Mouse (Mus musculus): ENCODE data around the gene Sept5. TPM values are rescaled to one million over a fixed set of nuclear protein-coding genes. Genes with fewer than 3 reads are reported as not detected.

The Sept5 gene
- 10 to 100 TPM; 14.2 to 24.3 TPM for total RNA-seq (2021)
- long read RNA-seq, experiment 1, partial matches to known transcripts: 0 of 2 reads
- long read RNA-seq, experiment 1, other reads (novel, unspliced or antisense): 1 of 2 reads
- long read RNA-seq, experiment 2, partial matches to known transcripts: 0 of 1 reads
- long read RNA-seq, experiment 2, other reads (novel, unspliced or antisense): 0 of 1 reads

DNA sequence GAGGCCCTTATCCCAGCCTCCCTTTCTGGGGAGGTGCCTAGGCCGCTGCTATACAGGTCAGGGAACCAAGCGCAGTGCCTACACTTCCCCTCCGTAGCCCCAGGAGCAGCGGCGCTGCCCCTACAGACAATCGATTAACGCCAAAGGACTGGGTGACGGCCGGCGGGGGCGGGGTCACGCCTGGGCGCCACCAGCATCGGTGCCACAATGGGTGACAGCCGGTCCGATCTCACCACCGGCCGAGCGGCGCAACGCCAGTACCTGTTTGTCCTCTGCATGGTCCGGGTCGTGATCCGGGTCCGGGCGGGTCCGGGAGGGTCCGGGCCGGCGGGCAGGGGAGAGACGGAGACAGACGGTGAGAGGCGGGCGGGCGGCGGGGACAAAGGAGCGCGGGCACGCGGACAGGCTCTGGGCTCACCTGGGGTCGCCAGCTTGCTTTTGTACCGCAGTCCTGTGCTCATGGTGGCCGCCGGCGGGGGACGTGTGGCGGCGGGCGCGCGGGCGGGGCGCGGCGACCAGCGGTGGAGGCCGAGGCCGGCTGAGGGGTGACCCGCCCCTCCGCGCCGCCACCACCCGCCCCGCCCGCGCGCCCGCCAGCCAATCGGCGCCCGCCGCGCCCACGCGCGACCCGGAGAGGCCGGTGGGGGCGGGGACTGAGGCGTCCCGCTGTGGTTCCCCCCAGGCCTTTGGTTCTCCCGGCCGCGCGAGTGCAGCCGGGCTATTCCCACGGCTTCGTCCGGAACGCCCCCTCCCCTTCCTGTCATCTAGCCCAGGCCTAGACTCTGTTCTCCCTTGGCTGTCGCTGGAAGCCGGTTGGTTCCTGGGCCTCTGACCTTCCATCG lies at the start of gene Sept5:
Gene Sept5, minus strand, starts transcription at position 565 of the 842 bp plus-strand sequence.
- DNase-seq: peak; percentile 81

DNA sequence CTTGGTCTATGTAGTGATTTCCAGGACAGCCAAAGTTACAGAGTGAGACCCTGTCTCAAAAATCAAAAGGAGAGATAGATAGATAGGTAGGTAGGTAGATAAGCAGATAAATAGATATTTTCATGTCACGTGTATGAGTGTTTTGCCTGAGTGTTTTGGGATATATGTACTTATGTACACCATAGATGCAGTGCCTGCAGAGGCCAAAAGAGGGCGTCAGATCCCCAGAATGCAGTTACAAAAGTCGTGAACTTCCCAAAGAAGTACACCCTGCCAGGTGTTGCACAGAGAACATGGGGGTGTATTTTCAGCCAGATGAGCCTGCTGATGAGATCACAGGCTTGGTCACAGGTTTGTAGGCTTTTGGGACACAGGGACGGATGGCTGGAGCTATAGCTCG lies 49.4 kb upstream of the Sept5 start:
- no peak for DNase-seq

DNA sequence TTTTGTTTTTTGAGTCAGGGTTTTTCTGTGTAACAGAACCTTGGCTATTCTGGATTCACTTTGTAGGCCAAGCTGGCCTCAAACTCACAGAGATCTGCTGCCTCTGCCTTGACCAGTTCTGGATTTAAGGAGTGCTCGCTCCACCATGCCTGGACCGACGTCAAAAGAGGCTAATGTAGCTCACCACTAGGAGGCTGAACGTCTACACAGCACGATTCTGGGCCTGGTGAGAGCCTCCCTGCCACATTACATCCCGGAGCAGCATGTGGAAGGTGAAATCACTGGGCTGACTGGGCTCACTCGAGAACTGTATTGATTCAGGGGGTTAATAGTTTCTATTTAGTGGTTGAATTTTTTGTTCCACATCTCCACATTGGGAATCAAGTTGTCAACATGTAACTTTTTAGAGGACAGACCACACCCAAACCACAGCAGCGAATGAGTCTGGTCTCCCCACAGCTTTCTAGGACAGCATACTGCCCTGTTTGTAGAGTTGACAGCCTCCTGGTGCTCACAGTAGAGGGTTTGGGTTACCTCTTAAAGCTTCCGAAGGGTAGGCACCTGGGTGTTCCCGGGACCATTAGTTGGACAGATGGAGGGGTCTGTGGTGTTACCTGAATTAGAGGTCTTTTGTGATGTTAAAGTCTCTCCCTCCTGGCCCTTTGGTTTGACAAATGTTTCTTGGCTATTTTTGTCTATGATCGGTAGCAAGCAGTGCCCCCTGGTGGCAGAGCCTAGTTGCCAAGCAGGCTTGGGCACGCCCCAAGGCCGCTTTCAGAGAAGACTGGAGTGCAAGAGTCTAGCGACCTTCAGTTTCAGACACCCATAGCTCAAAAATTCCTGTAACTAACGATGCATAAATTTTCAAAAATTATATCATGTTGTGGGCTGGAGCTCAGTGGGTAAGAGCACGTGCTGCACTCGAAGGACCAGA lies 48.3 kb upstream of the Sept5 start:
- DNase-seq: peak; percentile 91

DNA sequence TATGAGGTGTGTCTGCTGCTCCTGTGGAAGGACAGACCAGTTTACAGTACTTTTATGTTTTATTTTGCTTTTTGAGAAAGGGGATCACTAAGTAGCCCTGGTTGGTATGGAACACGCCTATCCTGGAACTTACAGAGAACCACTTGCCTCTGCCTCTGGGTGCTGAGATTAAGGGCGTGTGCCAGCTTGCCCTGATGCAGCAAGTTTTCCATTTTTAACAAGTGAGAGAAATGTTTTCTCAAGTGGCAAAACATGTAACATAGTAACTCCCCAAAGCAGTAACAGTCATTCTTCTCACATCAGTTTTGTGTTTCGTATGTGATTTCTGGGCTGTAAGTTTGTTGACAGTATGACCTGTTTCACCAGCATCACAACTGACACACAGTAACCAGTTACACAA lies 43.3 kb upstream of the Sept5 start:
- DNase-seq: no peak

DNA sequence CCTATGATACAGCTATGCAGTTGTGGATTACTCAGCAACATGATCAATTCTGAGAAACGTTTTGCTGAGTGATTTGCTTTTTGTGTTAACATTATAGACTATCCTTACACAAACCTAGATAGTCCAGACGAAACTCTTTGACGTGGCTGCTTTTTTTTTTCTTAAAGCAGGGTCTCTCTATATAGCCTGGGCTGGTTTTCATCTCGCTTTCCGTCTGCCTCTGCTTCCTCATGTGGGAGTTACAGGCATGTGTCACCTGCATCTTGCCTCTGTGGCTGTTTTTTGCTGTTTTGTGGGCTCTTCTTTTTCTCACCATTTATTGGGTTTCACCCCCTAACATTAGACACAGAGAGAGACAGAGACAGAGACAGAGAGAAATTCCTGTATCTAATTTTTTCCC lies 42.3 kb upstream of the Sept5 start:
- DNase-seq: no peak

DNA sequence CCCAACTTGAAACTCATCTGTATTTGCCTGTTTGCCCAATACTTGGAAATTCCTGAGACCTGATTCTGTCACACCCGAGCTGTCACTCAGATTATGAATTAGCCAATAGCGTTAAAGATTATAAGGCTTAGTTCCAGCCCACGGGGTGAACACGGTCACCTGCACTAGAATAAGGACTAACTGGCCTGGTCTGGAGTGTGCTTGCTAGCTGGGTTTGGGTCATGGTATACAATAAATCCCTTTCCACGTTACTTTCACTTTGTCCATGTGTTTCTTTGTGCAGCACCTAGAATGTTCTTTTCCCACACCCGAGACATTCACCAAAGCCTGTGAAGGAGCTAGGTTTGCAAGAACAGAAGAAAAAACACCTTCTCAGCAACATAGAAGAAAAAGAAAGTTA lies 40.2 kb upstream of the Sept5 start:
- DNase-seq: no peak

DNA sequence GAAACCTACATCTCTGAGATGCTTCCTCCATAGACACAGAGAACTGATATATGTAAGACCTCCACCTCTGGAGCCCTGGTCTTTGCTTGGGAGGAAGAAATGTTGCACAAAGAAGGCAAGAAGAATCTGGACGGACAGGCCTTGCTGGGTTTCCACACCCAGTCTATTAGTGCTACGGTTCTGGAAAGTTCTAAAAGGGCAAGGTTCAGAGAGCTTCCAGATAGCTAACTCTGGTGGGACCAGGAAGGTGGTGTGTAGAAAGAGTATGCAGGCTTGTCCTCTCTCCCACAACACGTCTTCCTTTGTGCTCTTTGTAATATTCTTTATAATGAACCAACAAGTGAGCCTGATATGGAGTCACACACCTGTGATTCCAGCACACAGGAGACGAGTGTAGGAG lies 28.8 kb upstream of the Sept5 start:
- no peak for DNase-seq

DNA sequence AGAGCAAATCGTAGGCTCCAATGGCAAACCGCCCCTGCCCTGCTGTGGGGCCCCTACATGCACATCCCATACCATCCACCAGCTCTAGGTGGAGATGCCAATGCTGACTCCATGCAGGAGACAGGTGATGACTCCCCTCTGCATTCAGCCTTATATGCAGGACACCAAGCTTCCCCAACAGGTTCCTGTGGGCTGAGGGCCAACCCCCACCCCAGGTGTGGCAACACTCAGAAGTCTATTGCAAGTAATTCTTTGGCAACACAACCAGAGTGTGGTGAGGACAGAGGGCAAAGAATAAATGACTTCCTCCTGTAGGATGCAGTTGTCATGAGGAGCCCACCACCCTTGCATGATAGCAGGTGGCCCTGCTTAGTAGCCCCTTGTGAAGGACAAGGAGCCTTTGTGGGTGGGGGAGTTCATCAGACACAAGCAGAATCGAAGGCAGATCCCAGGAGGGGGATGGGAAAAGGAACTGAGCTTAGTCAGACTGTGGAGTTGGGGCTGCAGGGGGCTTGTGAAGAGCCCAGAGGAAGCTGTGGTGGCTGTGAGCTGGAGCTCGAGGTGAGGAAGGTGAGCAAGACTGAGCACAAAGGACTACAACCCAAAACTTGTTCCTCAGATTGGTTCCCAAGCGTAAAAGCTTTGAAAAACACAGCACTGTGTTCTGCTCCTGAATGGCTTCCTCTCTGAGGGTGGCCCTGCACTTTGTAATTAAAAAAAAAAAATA lies 25.8 kb upstream of the Sept5 start:
- no peak for DNase-seq

DNA sequence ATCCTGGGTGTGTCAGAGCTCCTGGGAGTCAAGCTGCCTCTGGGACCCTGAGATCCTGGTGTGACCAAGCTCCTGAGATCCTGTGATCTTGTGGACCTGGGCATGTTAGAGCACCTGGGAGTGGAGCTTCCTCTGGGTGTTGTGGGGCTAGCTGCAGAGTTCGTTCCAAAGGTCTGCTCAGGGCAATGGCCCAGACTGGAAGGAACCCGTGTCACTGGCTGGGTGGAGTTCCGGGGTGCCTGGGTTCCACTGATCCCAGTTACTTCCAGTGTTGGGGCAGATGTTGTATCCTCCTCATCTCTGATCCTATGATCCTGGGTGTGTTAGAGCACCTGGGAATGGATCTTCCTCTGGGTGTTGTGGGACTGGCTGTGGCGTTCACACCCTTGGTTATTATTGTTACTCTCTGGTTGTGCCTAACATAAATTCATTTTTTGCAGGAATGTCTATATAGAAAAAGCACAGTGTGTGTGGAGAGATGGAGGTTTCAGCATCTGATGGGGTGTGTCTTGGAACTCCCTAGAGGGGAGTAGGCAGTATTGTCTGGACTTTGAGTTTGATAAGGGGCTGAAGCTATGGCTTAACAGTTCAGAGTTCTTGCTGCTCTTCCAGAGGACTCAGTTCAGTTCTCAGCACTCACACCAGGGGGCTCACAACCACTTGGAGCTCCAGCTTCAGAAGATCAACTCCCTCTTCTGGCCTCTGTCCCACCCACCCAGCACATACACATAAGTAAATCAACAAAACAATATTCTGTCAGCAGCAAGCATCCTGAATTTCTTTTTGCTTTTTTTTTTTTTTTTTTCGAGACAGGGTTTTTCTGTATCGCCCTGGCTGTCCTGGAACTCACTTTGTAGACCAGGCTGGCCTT lies 23.8 kb upstream of the Sept5 start:
- DNase-seq: no peak

DNA sequence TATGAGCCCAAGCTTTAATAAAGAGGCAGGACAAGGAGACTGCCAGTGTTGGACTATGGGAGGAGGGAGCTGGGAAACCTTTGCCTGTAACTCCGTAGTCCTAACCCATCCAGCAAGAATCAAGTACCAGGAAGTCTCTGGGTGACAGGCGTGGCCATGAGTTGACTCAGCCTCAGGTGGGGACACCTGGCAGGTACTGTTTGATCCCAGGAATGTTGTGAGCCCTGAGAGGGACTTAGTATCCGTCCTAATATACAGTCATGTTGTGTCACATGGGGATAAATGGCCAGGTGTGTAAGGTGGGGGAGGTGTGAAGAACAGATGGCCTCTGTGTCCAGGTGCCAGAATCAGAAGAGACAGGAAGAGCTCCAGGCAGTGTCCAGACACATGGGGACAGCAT lies 19.4 kb upstream of the Sept5 start:
- no peak for DNase-seq

DNA sequence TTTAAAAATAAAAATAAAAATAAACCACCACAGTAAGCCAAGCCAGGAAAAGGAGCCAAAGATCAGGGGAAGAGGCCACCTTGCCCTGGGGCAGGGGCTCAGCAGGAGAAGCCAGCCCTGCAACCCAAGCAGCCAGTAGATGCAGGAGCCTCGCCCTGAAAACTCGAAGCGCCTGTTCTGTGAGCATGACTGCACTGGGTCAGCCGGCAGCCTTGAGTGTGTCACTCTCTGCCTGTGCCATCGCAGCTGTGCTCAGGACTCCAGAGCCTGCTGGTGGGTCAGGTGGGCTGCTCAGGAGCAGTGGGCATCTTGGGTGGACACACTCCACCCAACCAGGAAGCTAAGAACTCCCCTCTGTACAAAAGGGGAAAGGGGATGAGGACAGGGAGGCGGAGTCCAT lies 15.6 kb upstream of the Sept5 start:
- no peak for DNase-seq

DNA sequence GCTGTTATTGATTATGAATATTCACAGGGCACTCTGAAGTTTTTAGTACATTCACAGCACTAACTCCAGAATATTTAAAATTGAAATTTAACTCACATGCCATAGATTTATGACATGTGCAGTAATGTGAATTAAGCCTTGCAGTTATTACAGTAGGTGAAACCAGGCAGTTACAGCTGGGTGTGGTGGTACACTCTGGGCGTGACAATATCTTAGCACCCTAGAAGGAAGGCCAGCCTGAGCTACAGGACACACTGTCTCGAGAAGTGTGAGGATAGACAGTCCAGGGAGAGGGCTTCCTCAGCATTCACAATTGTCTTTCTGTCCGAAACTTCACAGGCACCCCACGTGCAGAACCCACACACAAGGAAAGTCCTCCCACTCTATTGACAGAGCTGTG lies 14.7 kb upstream of the Sept5 start:
- DNase-seq: no peak

DNA sequence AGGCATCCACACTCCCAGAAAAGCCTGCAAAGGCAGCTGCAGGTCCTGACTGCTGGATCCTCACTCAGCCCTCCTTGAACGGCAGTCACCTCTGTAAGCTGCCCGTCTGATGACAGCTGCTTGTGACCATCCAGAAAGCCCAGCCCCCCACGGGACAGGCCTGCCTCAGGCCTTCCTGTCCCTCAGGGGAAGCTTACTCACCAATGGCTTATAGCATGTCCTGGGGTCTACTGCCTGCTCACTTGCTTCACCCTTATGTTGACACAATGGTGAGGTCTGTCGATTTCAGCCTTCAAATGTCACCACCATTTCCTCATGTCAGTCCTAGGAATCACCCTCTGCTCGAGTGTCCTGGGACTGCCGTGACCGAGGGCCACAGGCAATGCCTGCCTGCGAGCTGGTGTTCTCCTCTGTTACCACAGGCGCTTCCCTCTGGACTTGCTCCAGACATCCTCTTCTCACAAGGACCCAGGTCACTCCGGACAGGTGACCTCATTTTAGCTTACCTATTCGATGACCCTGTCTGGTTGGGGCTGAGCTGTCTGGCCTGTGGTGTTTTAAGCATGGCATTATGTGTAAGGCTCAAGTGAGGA lies 13.7 kb upstream of the Sept5 start:
- no peak for DNase-seq

DNA sequence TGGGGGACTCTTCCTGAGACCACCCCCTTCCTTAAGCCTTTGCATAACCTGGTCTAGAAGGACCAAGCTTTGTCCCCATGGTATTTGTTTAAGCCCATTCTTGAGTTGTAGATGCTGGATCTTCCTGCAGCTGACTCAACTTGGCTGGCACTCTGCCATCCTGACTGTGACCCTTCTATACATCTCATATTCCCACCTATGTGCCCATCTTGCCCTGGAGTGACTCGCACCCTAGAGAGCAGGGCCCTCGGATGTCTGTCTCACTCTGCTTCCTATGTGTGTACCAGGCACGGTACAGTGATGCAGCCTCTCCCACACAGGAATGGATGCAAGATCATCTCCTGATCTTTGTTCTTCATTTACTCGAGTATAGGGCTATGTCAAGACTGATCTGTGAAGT lies 13.1 kb upstream of the Sept5 start:
- DNase-seq: no peak

DNA sequence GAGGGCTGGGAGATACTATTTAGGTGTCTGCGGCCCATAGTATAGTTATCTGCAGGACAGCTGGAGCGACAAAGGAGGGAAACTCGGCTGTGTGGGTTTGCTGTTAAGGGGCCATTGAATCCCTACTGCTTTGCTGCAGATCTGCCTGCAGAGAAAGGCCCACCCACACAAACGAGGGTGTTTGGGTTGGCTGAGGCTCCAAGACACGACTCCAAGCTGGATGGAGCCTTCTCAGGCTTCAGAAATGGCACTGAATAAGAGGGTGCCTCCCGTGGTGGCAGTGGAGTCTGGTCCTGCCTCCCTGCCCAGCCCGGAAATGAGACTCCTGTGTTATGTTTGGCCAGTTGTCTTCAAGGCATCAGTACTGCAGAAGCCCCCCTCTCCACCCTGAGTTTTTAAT lies 12.5 kb upstream of the Sept5 start:
- DNase-seq: no peak

DNA sequence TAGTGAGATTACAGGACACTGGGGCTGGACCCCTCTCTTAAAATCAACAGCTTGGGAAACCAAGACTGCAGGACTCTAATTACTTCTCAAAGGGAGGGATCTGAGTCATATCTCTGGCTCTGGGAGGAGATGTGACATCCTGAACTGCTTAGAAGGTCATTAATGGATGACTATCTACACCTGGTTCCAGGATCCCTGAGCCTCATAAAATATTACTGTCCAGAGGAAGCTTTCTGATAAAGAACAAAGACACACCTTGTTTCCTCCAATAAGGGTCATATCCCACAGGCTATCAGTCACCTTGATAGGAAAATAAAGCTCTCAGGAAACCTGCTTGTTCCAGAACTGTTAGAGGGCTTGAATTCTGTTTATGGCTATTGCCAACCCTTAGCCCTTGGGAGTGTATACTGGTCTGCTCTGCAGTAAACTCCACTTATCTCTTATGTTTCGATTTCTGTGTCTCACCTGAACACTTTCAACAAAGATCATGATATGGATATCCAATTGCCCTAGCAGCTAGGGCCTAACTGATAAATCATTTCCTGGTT lies 9.7 kb upstream of the Sept5 start:
- no peak for DNase-seq

DNA sequence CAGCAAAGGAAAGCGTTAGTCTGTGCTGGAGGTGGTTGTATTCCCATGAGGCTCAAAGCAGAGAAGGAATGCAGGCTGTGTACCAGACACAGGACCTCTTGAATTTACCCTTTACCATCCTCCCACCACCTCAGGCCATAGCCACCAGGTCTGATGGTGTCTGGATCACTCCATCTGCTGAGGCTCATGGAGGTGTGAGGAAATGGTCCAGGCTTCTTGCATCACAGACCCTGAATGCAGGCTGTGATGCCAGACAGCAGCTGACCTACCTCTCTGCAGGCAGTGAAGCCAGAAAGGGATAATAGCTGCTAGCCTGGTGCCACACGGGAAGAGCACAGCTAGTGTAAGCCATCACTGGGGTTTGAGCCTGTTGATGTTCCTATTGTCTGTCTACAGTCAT lies 8.6 kb upstream of the Sept5 start:
- DNase-seq: no peak

DNA sequence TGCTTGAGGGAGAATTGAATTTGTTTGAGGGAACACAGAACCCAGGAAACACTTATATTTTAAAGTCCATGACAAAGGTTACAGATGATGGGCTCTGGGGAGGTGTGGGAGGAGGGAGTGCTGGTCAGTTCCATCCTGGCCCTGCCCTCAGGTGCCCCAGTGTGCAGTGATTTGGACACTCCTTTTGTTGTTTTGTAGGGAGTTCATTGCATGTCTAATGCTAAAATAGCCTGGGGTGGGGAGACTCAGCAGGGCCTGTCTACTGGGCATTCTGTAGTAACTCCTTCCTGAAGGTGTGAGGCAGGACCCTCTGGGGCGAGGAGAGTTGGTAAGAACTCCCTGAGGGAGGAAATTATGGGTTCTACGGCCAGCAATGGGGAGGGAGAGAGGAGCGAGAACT lies 7.0 kb upstream of the Sept5 start:
- DNase-seq: no peak

DNA sequence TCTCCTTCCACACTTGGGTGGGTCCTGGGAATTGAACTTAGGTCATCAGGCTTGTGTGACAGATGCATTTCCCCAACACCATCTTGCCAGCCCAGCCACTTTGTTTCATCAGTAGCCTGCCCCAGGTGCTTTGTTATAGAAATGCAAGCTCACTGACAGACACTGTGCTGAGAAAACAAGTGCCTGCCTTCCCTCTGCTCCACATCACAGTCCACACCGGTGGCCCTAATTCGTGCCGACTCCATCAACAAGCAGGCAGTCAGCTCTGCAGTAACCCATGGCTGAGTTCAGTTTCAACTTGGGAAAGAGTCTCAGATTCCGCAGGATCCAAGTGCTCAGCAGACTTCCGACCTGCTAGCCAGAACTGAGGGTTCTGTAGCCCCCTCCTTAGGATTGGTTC lies 6.6 kb upstream of the Sept5 start:
- DNase-seq: no peak

DNA sequence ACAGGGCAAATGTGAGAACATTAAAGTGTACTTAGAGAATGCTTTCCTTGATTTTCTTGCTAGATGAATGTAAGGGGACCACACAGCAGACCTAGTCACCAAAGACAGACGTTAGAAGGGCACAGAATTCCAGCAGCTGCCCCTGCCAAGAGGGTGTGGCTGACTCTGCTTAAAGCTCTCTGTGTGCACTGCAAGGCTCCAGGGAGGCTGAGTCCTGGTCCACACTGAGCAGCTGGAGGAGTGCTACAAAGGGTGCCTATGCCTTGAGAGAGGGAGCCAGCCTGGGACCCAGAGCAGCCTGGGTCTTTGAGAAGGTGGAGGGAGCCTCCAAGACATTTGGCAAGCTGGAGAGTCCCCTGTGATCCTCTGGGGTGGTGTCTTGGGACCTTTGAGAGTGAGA lies 3.6 kb upstream of the Sept5 start:
- DNase-seq: no peak

DNA sequence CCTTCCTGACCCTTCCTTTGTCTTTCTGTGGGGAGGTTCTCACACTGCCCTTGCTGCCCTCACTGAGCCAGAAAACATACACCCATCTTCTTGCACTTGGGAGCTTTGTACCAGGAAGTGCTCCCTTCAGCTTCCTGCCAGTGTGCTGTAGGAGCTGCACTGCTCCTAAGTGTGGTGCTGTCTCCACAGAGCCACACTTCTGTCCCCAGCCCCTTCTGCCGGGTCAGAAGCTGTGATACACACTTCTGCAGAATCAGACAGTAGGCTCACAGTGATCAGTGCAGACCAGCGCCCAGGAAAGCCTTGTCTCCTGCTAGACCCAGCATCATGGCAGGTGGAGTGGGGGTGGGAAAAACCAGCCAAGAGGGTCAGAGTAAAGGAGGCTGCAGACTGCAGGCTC lies 3.1 kb upstream of the Sept5 start:
- no peak for DNase-seq

Measured in adrenal gland, postnatal 10 days (tissue).